Mouse (Mus musculus): ENCODE measurements around the gene Glis1.

GRCm38 (mm10) chr4:107544843-107545242 lies 110.5 kb downstream of the Glis1 start:
- TF ChIP-seq CTCF (IDR thresholded peaks at IDR 0.05; ENCODE audit: borderline replicate concordance, insufficient read depth, low read depth, low read length): no peak
- TF ChIP-seq POLR2A (IDR thresholded peaks at IDR 0.05; ENCODE audit: borderline replicate concordance, insufficient read depth, low read length): no peak
